Mouse (Mus musculus): ENCODE data around the gene Cln3. TPM values are rescaled to one million over a fixed set of nuclear protein-coding genes. Genes with fewer than 3 reads are reported as not detected.
A peak's percentile ranks its signal among the peaks of the same experiment; 100 is the strongest.

Gene Cln3
- polyA plus RNA-seq, 2 experiments = 7.2 to 8.8 TPM

- WGBS (ENCODE audit: insufficient replicate concordance) = 41% methylated on average over 9 of the region's 9 CpGs
- DNase-seq (ENCODE audit: low read depth in 3 of 3, low spot score in 3 of 3) = peak; percentile 26 to 32 (median 27)
- peak; percentile 75 for ATAC-seq (ENCODE audit: insufficient read depth)
- H3K36me3 ChIP-seq (replicated peaks; ENCODE audit: control insufficient read depth, insufficient read depth, low read depth) = no peaks in the 10 kb centered on the region
- H3K27ac ChIP-seq = no peak overlapping the region
- H3K4me1 ChIP-seq (replicated peaks; ENCODE audit: control insufficient read depth in 2 of 2, insufficient read depth in 2 of 2, low read length in 1 of 2) = peaks cover 18 to 34% of the 10 kb centered on the region in 2 experiments
- no peaks in the 10 kb centered on the region for H3K27me3 ChIP-seq (ENCODE audit: control insufficient read depth, insufficient read depth, low read length)
- TF ChIP-seq CTCF (IDR thresholded peaks at IDR 0.05; ENCODE audit: low read depth) (no peak), EP300 (IDR thresholded peaks at IDR 0.05; ENCODE audit: low read depth) (0 out of 2 replicates have a peak, but pooled peaks have one; percentile 16)
- peak overlapping the region; percentile 31 for H3K4me2 ChIP-seq (ENCODE audit: low read depth)
- H3K4me3 ChIP-seq (ENCODE audit: insufficient read depth in 1 of 2, low read depth in 2 of 2, low read length in 2 of 2) = no peak overlapping the region
- H3K9me3 ChIP-seq (ENCODE audit: control insufficient read depth, low read length) = no peaks in the 10 kb centered on the region
- H3K9ac ChIP-seq (replicated peaks) = 0 out of 2 replicates have a peak overlapping the region, but pooled peaks have one; percentile 27
Measured at GRCm38 (mm10) chr7:126621452-126622359, 36.1 kb upstream of the Cln3 start.

- Histone ChIP-seq H3K4me1 (replicated peaks; ENCODE audit: control insufficient read depth in 2 of 2, insufficient read depth in 2 of 2, low read length in 1 of 2) (peaks cover 10 to 20% of the 10 kb centered on the region in 2 experiments), H3K27me3 (ENCODE audit: control insufficient read depth, insufficient read depth, low read length) (no peaks in the 10 kb centered on the region), H3K4me3 (ENCODE audit: insufficient read depth in 1 of 2, low read depth in 2 of 2, low read length in 2 of 2) (no peak overlapping the region), H3K27ac (no peak overlapping the region), H3K9me3 (ENCODE audit: control insufficient read depth, low read length) (no peaks in the 10 kb centered on the region), H3K9ac (replicated peaks) (no peak overlapping the region), H3K4me2 (ENCODE audit: low read depth) (no peak overlapping the region), H3K36me3 (replicated peaks; ENCODE audit: control insufficient read depth, insufficient read depth, low read depth) (no peaks in the 10 kb centered on the region)
- DNase-seq (ENCODE audit: low read depth in 3 of 3, low spot score in 3 of 3) (no peak), ATAC-seq (ENCODE audit: insufficient read depth) (no peak)
- 66% methylated on average over 10 of the region's 10 CpGs for WGBS (ENCODE audit: insufficient replicate concordance)
- TF ChIP-seq CTCF (IDR thresholded peaks at IDR 0.05; ENCODE audit: low read depth) (no peak), EP300 (IDR thresholded peaks at IDR 0.05; ENCODE audit: low read depth) (no peak)
Measured at GRCm38 (mm10) chr7:126619559-126620275, 34.1 kb upstream of the Cln3 start.

- Histone ChIP-seq H3K9ac (replicated peaks) (no peak overlapping the region), H3K4me1 (replicated peaks; ENCODE audit: control insufficient read depth in 2 of 2, insufficient read depth in 2 of 2, low read length in 1 of 2) (peaks cover 1 to 6% of the 10 kb centered on the region in 2 experiments), H3K27me3 (ENCODE audit: control insufficient read depth, insufficient read depth, low read length) (no peaks in the 10 kb centered on the region), H3K9me3 (ENCODE audit: control insufficient read depth, low read length) (no peaks in the 10 kb centered on the region), H3K27ac (no peak overlapping the region), H3K4me2 (ENCODE audit: low read depth) (no peak overlapping the region), H3K4me3 (ENCODE audit: insufficient read depth in 1 of 2, low read depth in 2 of 2, low read length in 2 of 2) (no peak overlapping the region), H3K36me3 (replicated peaks; ENCODE audit: control insufficient read depth, insufficient read depth, low read depth) (no peaks in the 10 kb centered on the region)
- TF ChIP-seq EP300 (IDR thresholded peaks at IDR 0.05; ENCODE audit: low read depth) (no peak), CTCF (IDR thresholded peaks at IDR 0.05; ENCODE audit: low read depth) (0 out of 2 replicates have a peak, but pooled peaks have one; percentile 12)
- DNase-seq (ENCODE audit: low read depth in 3 of 3, low spot score in 3 of 3) (no peak), ATAC-seq (ENCODE audit: insufficient read depth) (no peak)
- 53% methylated on average over 3 of the region's 3 CpGs for WGBS (ENCODE audit: insufficient replicate concordance)
Measured at GRCm38 (mm10) chr7:126616707-126617106, 31.1 kb upstream of the Cln3 start.

GRCm38 (mm10) chr7:126612736-126613135 is 27.1 kb upstream of the Cln3 start:
- Histone ChIP-seq H3K36me3 (replicated peaks; ENCODE audit: control insufficient read depth, insufficient read depth, low read depth) (no peaks in the 10 kb centered on the region), H3K27ac (no peak overlapping the region), H3K4me3 (ENCODE audit: insufficient read depth in 1 of 2, low read depth in 2 of 2, low read length in 2 of 2) (no peak overlapping the region), H3K4me1 (replicated peaks; ENCODE audit: control insufficient read depth in 2 of 2, insufficient read depth in 2 of 2, low read length in 1 of 2) (no peaks in the 10 kb centered on the region), H3K9me3 (ENCODE audit: control insufficient read depth, low read length) (no peaks in the 10 kb centered on the region), H3K27me3 (ENCODE audit: control insufficient read depth, insufficient read depth, low read length) (no peaks in the 10 kb centered on the region), H3K9ac (replicated peaks) (no peak overlapping the region), H3K4me2 (ENCODE audit: low read depth) (no peak overlapping the region)
- 50% methylated on average over 3 of the region's 3 CpGs for WGBS (ENCODE audit: insufficient replicate concordance)
- no peak for TF ChIP-seq EP300 (IDR thresholded peaks at IDR 0.05; ENCODE audit: low read depth)
- TF ChIP-seq CTCF (IDR thresholded peaks at IDR 0.05; ENCODE audit: low read depth) = no peak
- no peak for ATAC-seq (ENCODE audit: insufficient read depth)
- no peak for DNase-seq (ENCODE audit: low read depth in 3 of 3, low spot score in 3 of 3)

GRCm38 (mm10) chr7:126607796-126608195 is 22.2 kb upstream of the Cln3 start:
- TF ChIP-seq EP300 (IDR thresholded peaks at IDR 0.05; ENCODE audit: low read depth) (no peak), CTCF (IDR thresholded peaks at IDR 0.05; ENCODE audit: low read depth) (no peak)
- Histone ChIP-seq H3K27ac (no peak overlapping the region), H3K27me3 (ENCODE audit: control insufficient read depth, insufficient read depth, low read length) (no peaks in the 10 kb centered on the region), H3K4me2 (ENCODE audit: low read depth) (no peak overlapping the region), H3K4me1 (replicated peaks; ENCODE audit: control insufficient read depth in 2 of 2, insufficient read depth in 2 of 2, low read length in 1 of 2) (no peaks in the 10 kb centered on the region; a peak in 1 of 4 replicates), H3K4me3 (ENCODE audit: insufficient read depth in 1 of 2, low read depth in 2 of 2, low read length in 2 of 2) (no peak overlapping the region), H3K36me3 (replicated peaks; ENCODE audit: control insufficient read depth, insufficient read depth, low read depth) (no peaks in the 10 kb centered on the region), H3K9ac (replicated peaks) (no peak overlapping the region), H3K9me3 (ENCODE audit: control insufficient read depth, low read length) (no peaks in the 10 kb centered on the region)
- DNase-seq (ENCODE audit: low read depth in 3 of 3, low spot score in 3 of 3) (no peak), ATAC-seq (ENCODE audit: insufficient read depth) (no peak)
- WGBS (ENCODE audit: insufficient replicate concordance) = 64% methylated on average over 5 of the region's 5 CpGs
